Comparison of ENCODE assay signal across 8 mouse cellular contexts in the genomic region with DNA sequence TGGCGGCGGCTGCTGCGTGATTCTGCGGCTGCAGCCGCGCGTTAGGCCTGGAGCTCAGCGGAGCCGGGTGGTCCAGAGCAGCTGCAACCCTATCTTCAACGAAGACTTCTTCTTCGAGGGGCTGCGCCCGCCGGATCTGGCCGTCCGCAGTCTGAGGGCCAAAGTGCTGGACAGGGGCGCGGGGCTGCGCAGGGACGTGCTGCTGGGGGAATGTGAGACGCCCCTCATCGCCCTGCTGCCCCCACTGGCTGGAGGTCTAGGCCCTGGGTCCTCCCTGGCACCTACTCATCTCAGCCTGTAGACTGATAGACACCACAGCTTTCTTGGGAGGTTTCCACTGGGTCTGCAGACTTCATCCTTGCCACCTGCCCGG. TPM values are rescaled to one million over a fixed set of nuclear protein-coding genes. Genes with fewer than 3 reads are reported as not detected.
DNase-seq lines count a peak whose midpoint lies in the region; ATAC-seq and TF ChIP-seq lines count a peak whose summit lies in the region.

No protein-coding gene starts in this region.

- peaks cover 10% of the 10 kb centered on the region; the same call in 1 of the 2 replicates for H3K9me3 ChIP-seq in E14TG2a.4 (ENCODE audit: low read length)
- H3K9me3 ChIP-seq in forebrain, embryonic 14.5 days (replicated peaks; ENCODE audit: control insufficient read depth, low read length) = no peaks in the 10 kb centered on the region
- H3K9me3 ChIP-seq in liver, embryonic 12.5 days (replicated peaks) = no peaks in the 10 kb centered on the region

- DNase-seq in heart, adult 11 months = peak; percentile 90
- DNase-seq in heart, postnatal 36 days = no peak
- no peak for DNase-seq in forebrain, embryonic 14.5 days (ENCODE audit: low spot score)
- no peak for DNase-seq in layer of hippocampus, adult 8-10 months (ENCODE audit: low spot score in 2 of 2)

- H3K4me2 ChIP-seq in forebrain, embryonic 14.5 days (ENCODE audit: low read length) = peak overlapping the region; percentile 85
- peak overlapping the region; percentile 67 for H3K4me2 ChIP-seq in liver, embryonic 12.5 days

- 3% methylated on average over 23 of the region's 23 CpGs for WGBS in forebrain, embryonic 14.5 days
- 6% methylated on average over 23 of the region's 23 CpGs for WGBS in liver, embryonic 12.5 days (ENCODE audit: insufficient replicate concordance)

- no peak for ATAC-seq in forebrain, embryonic 14.5 days
- ATAC-seq in liver, embryonic 12.5 days = no peak
- no peak for ATAC-seq in monocyte, adult 5-6 weeks (replicated peaks; ENCODE audit: insufficient number of reproducible peaks, low FRiP score, low TSS enrichment, poor library complexity, severe bottlenecking)
- ATAC-seq in erythroid progenitor cell, adult 5-6 weeks (replicated peaks; ENCODE audit: low FRiP score, poor library complexity, severe bottlenecking) = no peak

- intact Hi-C loops in heart, postnatal 36 days (cut with DNase I) = no loop called here

- TF ChIP-seq CTCF in E14TG2a.4 (conservative IDR thresholded peaks at IDR 0.05; ENCODE audit: low read length) = no peak

- peak overlapping the region; percentile 86 for H3K9ac ChIP-seq in forebrain, embryonic 14.5 days (ENCODE audit: low read length)
- H3K9ac ChIP-seq in liver, embryonic 12.5 days = peak overlapping the region; percentile 37

- peaks cover 64% of the 10 kb centered on the region for H3K27me3 ChIP-seq in E14TG2a.4 (ENCODE audit: insufficient read depth, low read length)
- H3K27me3 ChIP-seq in forebrain, embryonic 14.5 days (replicated peaks; ENCODE audit: control insufficient read depth, insufficient read depth, low read length) = peaks cover 11% of the 10 kb centered on the region; the same call in 1 of the 2 replicates
- peaks cover 73% of the 10 kb centered on the region for H3K27me3 ChIP-seq in liver, embryonic 12.5 days (replicated peaks)

- H3K4me1 ChIP-seq in E14TG2a.4 (replicated peaks; ENCODE audit: low read depth, low read length) = peaks cover 11% of the 10 kb centered on the region; the same call in 1 of the 2 replicates
- no peaks in the 10 kb centered on the region for H3K4me1 ChIP-seq in forebrain, embryonic 14.5 days (ENCODE audit: control insufficient read depth, insufficient read depth, low read length)
- H3K4me1 ChIP-seq in liver, embryonic 12.5 days = 0 out of 2 replicates have a peak, but pooled peaks cover 6% of the 10 kb centered on the region

- no peaks in the 10 kb centered on the region for H3K36me3 ChIP-seq in E14TG2a.4 (ENCODE audit: insufficient read depth, low read length)
- no peaks in the 10 kb centered on the region for H3K36me3 ChIP-seq in forebrain, embryonic 14.5 days (ENCODE audit: control insufficient read depth, insufficient read depth, low read length)
- H3K36me3 ChIP-seq in liver, embryonic 12.5 days = no peaks in the 10 kb centered on the region

- H3K27ac ChIP-seq in forebrain, embryonic 14.5 days (ENCODE audit: low read depth, low read length) = no peak overlapping the region
- no peak overlapping the region for H3K27ac ChIP-seq in liver, embryonic 12.5 days

- H3K4me3 ChIP-seq in E14TG2a.4 (replicated peaks; ENCODE audit: low read length) = peak overlapping the region; percentile 79
- peak overlapping the region; percentile 53 for H3K4me3 ChIP-seq in forebrain, embryonic 14.5 days (ENCODE audit: low read depth, low read length)
- H3K4me3 ChIP-seq in liver, embryonic 12.5 days = peak overlapping the region; percentile 46

RNA-seq across cellular contexts. Expression of gene C2cd4d, which starts 1.9 kb away (rescaled TPM):
- under 1 TPM in 1 of 2 experiments, not detected in 1; 0.27 TPM for total RNA-seq in heart, postnatal 36 days (2021)
- 1.5 TPM in 2 replicates for polyA plus RNA-seq in forebrain, embryonic 14.5 days (2014; fragmentation: Nextera tagmentation; extraction: Ambion mirVana)
- polyA plus RNA-seq in liver, embryonic 12.5 days (2016; fragmentation: Nextera tagmentation; extraction: Ambion mirVana) = 0.17 and 0.21 TPM in 2 replicates
- total RNA-seq in monocyte, adult 5-6 weeks (2017) = not detected in 3 replicates
- under 1 TPM in 3 of 4 experiments, not detected in 1; 0.34 to 0.58 (median 0.56) TPM for total RNA-seq in layer of hippocampus, adult 8-10 months (2022)
- total RNA-seq in erythroid progenitor cell, adult 5-6 weeks (2015; ENCODE audit: low replicate concordance) = not detected in 2 replicates
- total RNA-seq in erythroid progenitor cell, adult 5-6 weeks (2017; ENCODE audit: low replicate concordance) = not detected in 2 replicates

RNA-seq across cellular contexts. Expression of gene Rorc, which starts 8.5 kb away (rescaled TPM):
- total RNA-seq in heart, postnatal 36 days (2021) = 10 to 100 TPM; 31.9 to 48.1 TPM
- polyA plus RNA-seq in forebrain, embryonic 14.5 days (2014; fragmentation: Nextera tagmentation; extraction: Ambion mirVana) = 1.0 and 1.4 TPM in 2 replicates
- polyA plus RNA-seq in liver, embryonic 12.5 days (2016; fragmentation: Nextera tagmentation; extraction: Ambion mirVana) = 0.49 and 0.70 TPM in 2 replicates
- total RNA-seq in monocyte, adult 5-6 weeks (2017) = 0.38 TPM in 1 of 3 replicates, not detected in the others
- total RNA-seq in layer of hippocampus, adult 8-10 months (2022) = 1 to 10 TPM; 1.2 to 2.8 (median 2.1) TPM
- 2.2 TPM in 1 of 2 replicates, not detected in the other for total RNA-seq in erythroid progenitor cell, adult 5-6 weeks (2015; ENCODE audit: low replicate concordance)
- not detected in 2 replicates for total RNA-seq in erythroid progenitor cell, adult 5-6 weeks (2017; ENCODE audit: low replicate concordance)

RNA-seq across cellular contexts. Expression of gene Them5, which starts 22.2 kb away (rescaled TPM):
- not detected for total RNA-seq in heart, postnatal 36 days (2021)
- polyA plus RNA-seq in forebrain, embryonic 14.5 days (2014; fragmentation: Nextera tagmentation; extraction: Ambion mirVana) = 0.80 and 0.86 TPM in 2 replicates
- polyA plus RNA-seq in liver, embryonic 12.5 days (2016; fragmentation: Nextera tagmentation; extraction: Ambion mirVana) = not detected in 2 replicates
- not detected in 3 replicates for total RNA-seq in monocyte, adult 5-6 weeks (2017)
- total RNA-seq in layer of hippocampus, adult 8-10 months (2022) = not detected
- total RNA-seq in erythroid progenitor cell, adult 5-6 weeks (2015; ENCODE audit: low replicate concordance) = not detected in 2 replicates
- total RNA-seq in erythroid progenitor cell, adult 5-6 weeks (2017; ENCODE audit: low replicate concordance) = not detected in 2 replicates

RNA-seq across cellular contexts. Expression of gene Lingo4, which starts 34.2 kb away (rescaled TPM):
- under 1 TPM; 0.11 to 0.16 TPM for total RNA-seq in heart, postnatal 36 days (2021)
- polyA plus RNA-seq in forebrain, embryonic 14.5 days (2014; fragmentation: Nextera tagmentation; extraction: Ambion mirVana) = 0.33 and 0.42 TPM in 2 replicates
- 0.04 TPM in 1 of 2 replicates, not detected in the other for polyA plus RNA-seq in liver, embryonic 12.5 days (2016; fragmentation: Nextera tagmentation; extraction: Ambion mirVana)
- not detected in 3 replicates for total RNA-seq in monocyte, adult 5-6 weeks (2017)
- total RNA-seq in layer of hippocampus, adult 8-10 months (2022) = 1 to 10 TPM in 2 of 4 experiments, under 1 TPM in 2; 0.64 to 1.1 (median 1.0) TPM
- total RNA-seq in erythroid progenitor cell, adult 5-6 weeks (2015; ENCODE audit: low replicate concordance) = not detected in 2 replicates
- total RNA-seq in erythroid progenitor cell, adult 5-6 weeks (2017; ENCODE audit: low replicate concordance) = not detected in 2 replicates

RNA-seq across cellular contexts. Expression of gene Tdrkh, which starts 48.9 kb away (rescaled TPM):
- total RNA-seq in heart, postnatal 36 days (2021) = 1 to 10 TPM; 4.0 to 5.1 TPM
- 59.8 and 61.9 TPM in 2 replicates for polyA plus RNA-seq in forebrain, embryonic 14.5 days (2014; fragmentation: Nextera tagmentation; extraction: Ambion mirVana)
- polyA plus RNA-seq in liver, embryonic 12.5 days (2016; fragmentation: Nextera tagmentation; extraction: Ambion mirVana) = 10.7 and 11.1 TPM in 2 replicates
- total RNA-seq in monocyte, adult 5-6 weeks (2017) = 1.2 to 4.4 TPM (median 2.8 TPM) in 3 replicates
- 10 to 100 TPM; 40.9 to 46.6 (median 46.0) TPM for total RNA-seq in layer of hippocampus, adult 8-10 months (2022)
- total RNA-seq in erythroid progenitor cell, adult 5-6 weeks (2015; ENCODE audit: low replicate concordance) = 10.1 TPM in 1 of 2 replicates, not detected in the other
- total RNA-seq in erythroid progenitor cell, adult 5-6 weeks (2017; ENCODE audit: low replicate concordance) = 0.51 TPM in 1 of 2 replicates, not detected in the other

Comparison
In these comparisons a context has a peak if more than half of its experiments do, and no peak if none do; other contexts are left out.
1. RNA of gene Rorc, which starts 8.5 kb away (total RNA-seq): 31.9 to 48.1 TPM in heart, postnatal 36 days; 1.2 to 2.8 TPM in layer of hippocampus, adult 8-10 months, 0.38 TPM in monocyte, adult 5-6 weeks and 2.2 TPM in erythroid progenitor cell, adult 5-6 weeks; every median in the first group is over 4 times any median in the second.
2. Peak in every context shown above with its lines, with median percentiles within 50 percentile points of each other: H3K4me3 ChIP-seq.